Mouse (Mus musculus) stomach, embryonic 16.5 days (tissue): ENCODE results near the gene Dmgdh. TPM values are rescaled to one million over a fixed set of nuclear protein-coding genes. Genes with fewer than 3 reads are reported as not detected.

ENCODE experiments used
- microRNA-seq: library from miRNA; unstranded; fragments of <30 nt; microRNA quantifications from one replicate; pipeline ENCODE4, GENCODE M21; 2016
- polyA plus RNA-seq: library from polyadenylated mRNA; unstranded; fragments of >200 nt; fragmentation: Nextera tagmentation; extraction: Ambion mirVana; gene quantifications from 2 replicates; pipeline ENCODE4 v1.2.1, GENCODE M21; 2015

The Dmgdh gene
- polyA plus RNA-seq, 1 experiment from 2014 or later: 1.0 TPM

Small RNA genes within 50 kb of the gene (microRNA-seq; reads per million reads assigned to microRNA genes)
- not detected for gene Mir5624

Other genes starting within 250 kb of the Dmgdh start
- gene Jmy, start 174.6 kb upstream of the Dmgdh start, polyA plus RNA-seq: 2.6 and 3.0 TPM in 2 replicates
- gene Bhmt, start 36.5 kb upstream of the Dmgdh start, polyA plus RNA-seq: 5.1 and 5.7 TPM in 2 replicates
- 1.5 and 1.8 TPM in 2 replicates for gene Bhmt2, start 131 bp upstream of the Dmgdh start, polyA plus RNA-seq
- 12.7 and 14.4 TPM in 2 replicates for gene Arsb, start 97.2 kb downstream of the Dmgdh start, polyA plus RNA-seq